Comparison of ENCODE assay signal across 8 mouse cellular contexts in genomic region chr17:17293932-17294534, GRCm38 (mm10).
DNase-seq lines count a peak whose midpoint lies in the region; ATAC-seq and TF ChIP-seq lines count a peak whose summit lies in the region.
"Not testable (repeated sequence)": the region's sequence is repeated elsewhere in the genome, so short reads cannot be mapped to it uniquely, and the experiment has no call there.

No protein-coding gene starts in this region.

- not testable (repeated sequence) for TF ChIP-seq CTCF in G1E (IDR thresholded peaks at IDR 0.05; ENCODE audit: low read depth, low read length); olfactory bulb, adult 2 months (IDR thresholded peaks at IDR 0.05; ENCODE audit: insufficient read depth, low read depth, low read length); thymus, adult 2 months (IDR thresholded peaks at IDR 0.05; ENCODE audit: borderline replicate concordance, control insufficient read depth, extremely low read depth, insufficient read depth, low read length, poor library complexity)
- TF ChIP-seq CTCF in layer of hippocampus, adult 2 months (conservative IDR thresholded peaks at IDR 0.05): 0 out of 2 replicates have a peak, but pooled peaks have one; percentile 25
- 0 out of 2 replicates have a peak, but pooled peaks have one; percentile 20 for TF ChIP-seq CTCF in lung, embryonic 14.5 days (IDR thresholded peaks at IDR 0.05; ENCODE audit: low read depth)

- under 1% methylated on average over 13 of the region's 13 CpGs for WGBS in forebrain, embryonic 16.5 days
- WGBS in lung, embryonic 14.5 days: 1% methylated on average over 13 of the region's 13 CpGs
- under 1% methylated on average over 13 of the region's 13 CpGs for WGBS in olfactory bulb, adult 2 months
- under 1% methylated on average over 13 of the region's 13 CpGs for WGBS in thymus, adult 2 months

- H3K4me3 ChIP-seq in G1E (ENCODE audit: low read depth, low read length): peak overlapping the region; percentile 70
- H3K4me3 ChIP-seq in forebrain, embryonic 16.5 days (replicated peaks; ENCODE audit: low read length): peak overlapping the region; percentile 44
- peak overlapping the region; percentile 72 for H3K4me3 ChIP-seq in layer of hippocampus, adult 2 months
- peak overlapping the region; percentile 43 for H3K4me3 ChIP-seq in lung, embryonic 14.5 days (ENCODE audit: low read depth, low read length)
- peak overlapping the region; percentile 44 for H3K4me3 ChIP-seq in olfactory bulb, adult 2 months (ENCODE audit: insufficient read depth, low read depth, low read length)
- peak overlapping the region; percentile 67 for H3K4me3 ChIP-seq in thymus, adult 2 months (ENCODE audit: control insufficient read depth, insufficient read depth, low read length)

- ATAC-seq in G1E (ENCODE audit: extremely low read depth, insufficient number of reproducible peaks, low FRiP score, poor library complexity, severe bottlenecking): peak; percentile 99
- ATAC-seq in forebrain, embryonic 16.5 days: peak; percentile 100
- peak; percentile 100 for ATAC-seq in lung, embryonic 14.5 days (ENCODE audit: insufficient read depth)

- H3K4me1 ChIP-seq in G1E (ENCODE audit: insufficient read depth, low read depth, low read length); forebrain, embryonic 16.5 days (replicated peaks; ENCODE audit: control insufficient read depth, insufficient read depth, low read length); lung, embryonic 14.5 days (ENCODE audit: insufficient read depth); olfactory bulb, adult 2 months (ENCODE audit: control insufficient read depth, insufficient read depth, low read length); thymus, adult 2 months (replicated peaks; ENCODE audit: control insufficient read depth, insufficient read depth, low read length): not testable (repeated sequence)

- intact Hi-C loops in heart, postnatal 36 days (cut with DNase I): loop anchor here (5.0 to 10.0 kb wide), 3 partner anchors 78 to 331 kb away; partner anchors contain the start of genes Lnpep and Riok2

- H3K9ac ChIP-seq in forebrain, embryonic 16.5 days (replicated peaks; ENCODE audit: low read depth, low read length): peak overlapping the region; percentile 24
- H3K9ac ChIP-seq in lung, embryonic 14.5 days: not testable (repeated sequence)

- not testable (repeated sequence) for H3K27me3 ChIP-seq in G1E (ENCODE audit: insufficient read depth, low read length); forebrain, embryonic 16.5 days (replicated peaks; ENCODE audit: control insufficient read depth, insufficient read depth, low read length); lung, embryonic 14.5 days (ENCODE audit: insufficient read depth, low read length); thymus, adult 2 months (ENCODE audit: control insufficient read depth, insufficient read depth, low read length)

- H3K9me3 ChIP-seq in G1E (replicated peaks); forebrain, embryonic 16.5 days (ENCODE audit: control insufficient read depth, low read length); lung, embryonic 14.5 days (ENCODE audit: low read depth, low read length): not testable (repeated sequence)

- H3K36me3 ChIP-seq in G1E (replicated peaks); forebrain, embryonic 16.5 days (ENCODE audit: control insufficient read depth, insufficient read depth); lung, embryonic 14.5 days (ENCODE audit: insufficient read depth); thymus, adult 2 months (ENCODE audit: control insufficient read depth, insufficient read depth, low read length): not testable (repeated sequence)

- peak overlapping the region; percentile 39 for H3K4me2 ChIP-seq in forebrain, embryonic 16.5 days (ENCODE audit: low read length)
- peak overlapping the region; percentile 20; the same call in 1 of the 2 replicates for H3K4me2 ChIP-seq in lung, embryonic 14.5 days

- DNase-seq in G1E (ENCODE audit: low spot score): peak; percentile 15
- peak; percentile 85 to 93 for DNase-seq in cerebellum, adult 18-20 months
- peak; percentile 85 to 90 for DNase-seq in heart, postnatal 36 days
- peak; percentile 86 to 95 for DNase-seq in layer of hippocampus, adult 2 months (ENCODE audit: low spot score in 2 of 2)
- peak; percentile 86 for DNase-seq in lung, embryonic 14.5 days
- DNase-seq in thymus, adult 2 months: peak; percentile 88

- peak overlapping the region; percentile 39; the same call in 1 of the 2 replicates for H3K27ac ChIP-seq in forebrain, embryonic 16.5 days (ENCODE audit: low read length)
- peak overlapping the region; percentile 92 for H3K27ac ChIP-seq in layer of hippocampus, adult 2 months
- H3K27ac ChIP-seq in lung, embryonic 14.5 days (ENCODE audit: low read depth): not testable (repeated sequence)
- H3K27ac ChIP-seq in olfactory bulb, adult 2 months (ENCODE audit: insufficient read depth, low read depth, low read length): peak overlapping the region; percentile 64
- peak overlapping the region; percentile 60 for H3K27ac ChIP-seq in thymus, adult 2 months (ENCODE audit: control insufficient read depth, insufficient read depth, low read length)

- not testable (repeated sequence) for TF ChIP-seq POLR2A in olfactory bulb, adult 2 months (IDR thresholded peaks at IDR 0.05; ENCODE audit: insufficient read depth, low read depth, low read length); thymus, adult 2 months (IDR thresholded peaks at IDR 0.05; ENCODE audit: control insufficient read depth, extremely low read depth, insufficient read depth, low read length, poor library complexity)

Comparison
In these comparisons a context has a peak if more than half of its experiments do, and no peak if none do; other contexts are left out.
1. DNase-seq: peak in every context shown above with its lines; median percentile 90 in layer of hippocampus, adult 2 months; 89 in cerebellum, adult 18-20 months; 88 in thymus, adult 2 months; 88 in heart, postnatal 36 days; 86 in lung, embryonic 14.5 days; 15 in G1E.